Mouse (Mus musculus): Measurements from ENCODE around the gene Socs7. TPM values are rescaled to one million over a fixed set of nuclear protein-coding genes. Genes with fewer than 3 reads are reported as not detected.

Socs7 gene
- polyA plus RNA-seq, 1 experiment from 2014 or later, result 3.2 TPM

- 0 out of 2 replicates have a peak, but pooled peaks cover 7% of the 10 kb centered on the region for H3K36me3 ChIP-seq (ENCODE audit: control insufficient read depth, insufficient read depth, low read length)
- H3K9me3 ChIP-seq (ENCODE audit: control insufficient read depth, low read length), result no peaks in the 10 kb centered on the region
- no peak overlapping the region for H3K4me2 ChIP-seq (ENCODE audit: low read depth, low read length)
- no peak for ATAC-seq (ENCODE audit: low read depth)
- no peaks in the 10 kb centered on the region for H3K27me3 ChIP-seq (ENCODE audit: control insufficient read depth, insufficient read depth, low read depth, low read length)
- H3K9ac ChIP-seq (ENCODE audit: low read length), result no peak overlapping the region
- H3K27ac ChIP-seq (ENCODE audit: low read length), result 0 out of 2 replicates have a peak overlapping the region, but pooled peaks have one; percentile 16
- peaks cover 15% of the 10 kb centered on the region for H3K4me1 ChIP-seq (replicated peaks; ENCODE audit: control insufficient read depth, insufficient read depth, low read length)
- no peak overlapping the region for H3K4me3 ChIP-seq (ENCODE audit: low read length)
- 46% methylated on average over 7 of the region's 7 CpGs for WGBS
These were observed 8.2 kb downstream of the Socs7 start for GRCm38 (mm10) chr11:97370329-97371091.

DNA sequence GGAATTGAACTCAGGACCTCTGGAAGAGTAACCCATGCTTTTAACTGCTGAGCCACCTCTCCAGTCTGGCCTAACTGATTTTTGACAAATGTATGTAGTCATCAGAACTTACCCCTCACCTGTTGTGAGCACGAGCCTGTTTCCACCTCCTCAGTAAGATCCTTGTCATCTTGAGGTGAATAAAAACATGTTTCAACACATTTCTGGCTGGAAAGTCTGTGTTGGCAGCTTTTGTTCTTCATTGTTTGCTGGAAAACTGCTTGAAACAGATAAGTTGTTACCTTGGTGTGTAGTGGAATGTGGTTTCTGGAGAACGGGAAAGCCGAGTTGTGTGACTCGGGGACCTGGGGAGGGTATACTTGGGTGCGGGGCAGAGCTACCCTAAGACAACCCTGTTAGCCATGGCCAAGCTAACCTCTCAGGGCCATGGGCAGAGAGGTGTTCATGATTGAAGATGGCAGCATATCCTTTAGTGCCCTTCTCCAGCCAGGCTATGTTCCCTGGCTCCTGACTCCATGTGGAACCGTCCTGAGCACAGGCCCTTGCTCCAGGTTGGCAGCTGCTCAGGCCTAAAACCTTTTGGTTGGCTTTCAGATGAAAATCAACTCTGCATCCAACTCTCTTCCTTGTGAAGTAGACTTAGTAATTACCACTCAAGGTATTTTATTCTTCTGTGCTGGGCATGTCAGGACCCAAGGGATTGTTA, 10.0 kb downstream of the Socs7 start:
- no peak overlapping the region for H3K9ac ChIP-seq (ENCODE audit: low read length)
- no peaks in the 10 kb centered on the region for H3K9me3 ChIP-seq (ENCODE audit: control insufficient read depth, low read length)
- H3K27ac ChIP-seq (ENCODE audit: low read length), result no peak overlapping the region
- no peak overlapping the region for H3K4me3 ChIP-seq (ENCODE audit: low read length)
- no peak overlapping the region for H3K4me2 ChIP-seq (ENCODE audit: low read depth, low read length)
- 75% methylated on average over 6 of the region's 6 CpGs for WGBS
- ATAC-seq (ENCODE audit: low read depth), result no peak
- peaks cover 11% of the 10 kb centered on the region for H3K4me1 ChIP-seq (replicated peaks; ENCODE audit: control insufficient read depth, insufficient read depth, low read length)
- no peaks in the 10 kb centered on the region for H3K27me3 ChIP-seq (ENCODE audit: control insufficient read depth, insufficient read depth, low read depth, low read length)
- peaks cover 12% of the 10 kb centered on the region for H3K36me3 ChIP-seq (ENCODE audit: control insufficient read depth, insufficient read depth, low read length)

DNA sequence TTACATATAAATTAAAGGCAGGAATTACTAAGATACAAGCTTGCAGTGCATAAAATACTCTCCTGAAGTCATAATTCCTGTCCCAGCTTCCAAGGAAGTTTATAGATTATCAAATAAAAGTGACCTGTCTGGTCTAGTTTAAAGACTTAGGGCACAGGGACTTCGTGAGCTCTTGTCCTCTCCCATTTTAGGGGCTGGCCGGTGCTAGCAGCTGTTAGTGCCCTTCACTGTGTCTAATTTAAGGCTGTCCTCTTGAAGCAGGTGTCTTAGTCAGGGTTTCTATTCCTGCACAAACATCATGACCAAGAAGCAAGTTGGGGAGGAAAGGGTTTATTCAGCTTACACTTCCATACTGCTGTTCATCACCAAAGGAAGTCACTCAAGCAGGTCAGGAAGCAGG, 11.1 kb downstream of the Socs7 start:
- H3K4me3 ChIP-seq (ENCODE audit: low read length), result no peak overlapping the region
- H3K27me3 ChIP-seq (ENCODE audit: control insufficient read depth, insufficient read depth, low read depth, low read length), result no peaks in the 10 kb centered on the region
- H3K9ac ChIP-seq (ENCODE audit: low read length), result no peak overlapping the region
- peaks cover 9% of the 10 kb centered on the region for H3K4me1 ChIP-seq (replicated peaks; ENCODE audit: control insufficient read depth, insufficient read depth, low read length)
- no peaks in the 10 kb centered on the region for H3K9me3 ChIP-seq (ENCODE audit: control insufficient read depth, low read length)
- peaks cover 23% of the 10 kb centered on the region for H3K36me3 ChIP-seq (ENCODE audit: control insufficient read depth, insufficient read depth, low read length)
- no peak for ATAC-seq (ENCODE audit: low read depth)
- no peak overlapping the region for H3K4me2 ChIP-seq (ENCODE audit: low read depth, low read length)
- 84% methylated on average over 2 of the region's 2 CpGs for WGBS
- no peak overlapping the region for H3K27ac ChIP-seq (ENCODE audit: low read length)

DNA sequence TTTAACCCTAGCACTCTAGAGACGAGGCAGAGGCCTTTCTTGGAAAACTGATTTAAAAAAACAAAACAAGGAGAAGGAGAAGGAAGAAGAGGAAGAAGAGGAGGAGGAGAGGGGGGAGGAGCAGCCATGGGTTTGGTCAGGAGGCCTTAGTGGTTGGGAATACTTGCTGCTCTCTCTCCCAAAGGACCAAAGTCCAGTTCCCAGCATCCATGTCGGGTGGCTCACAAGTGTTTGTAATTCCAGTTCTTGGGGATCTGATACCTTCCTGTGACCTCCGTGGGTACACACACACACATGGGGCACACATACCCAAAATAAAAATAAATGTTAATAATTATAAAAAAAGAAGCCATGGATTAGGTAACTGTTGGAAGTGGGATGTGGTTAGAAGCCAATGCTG, 17.7 kb downstream of the Socs7 start:
- WGBS, result 74% methylated on average over 3 of the region's 3 CpGs
- Histone ChIP-seq H3K9me3 (ENCODE audit: control insufficient read depth, low read length) (no peaks in the 10 kb centered on the region), H3K9ac (ENCODE audit: low read length) (no peak overlapping the region), H3K27ac (ENCODE audit: low read length) (no peak overlapping the region), H3K4me1 (replicated peaks; ENCODE audit: control insufficient read depth, insufficient read depth, low read length) (no peaks in the 10 kb centered on the region), H3K4me3 (ENCODE audit: low read length) (no peak overlapping the region), H3K27me3 (ENCODE audit: control insufficient read depth, insufficient read depth, low read depth, low read length) (no peaks in the 10 kb centered on the region), H3K36me3 (ENCODE audit: control insufficient read depth, insufficient read depth, low read length) (peaks cover 32% of the 10 kb centered on the region), H3K4me2 (ENCODE audit: low read depth, low read length) (no peak overlapping the region)
- no peak for ATAC-seq (ENCODE audit: low read depth)

DNA sequence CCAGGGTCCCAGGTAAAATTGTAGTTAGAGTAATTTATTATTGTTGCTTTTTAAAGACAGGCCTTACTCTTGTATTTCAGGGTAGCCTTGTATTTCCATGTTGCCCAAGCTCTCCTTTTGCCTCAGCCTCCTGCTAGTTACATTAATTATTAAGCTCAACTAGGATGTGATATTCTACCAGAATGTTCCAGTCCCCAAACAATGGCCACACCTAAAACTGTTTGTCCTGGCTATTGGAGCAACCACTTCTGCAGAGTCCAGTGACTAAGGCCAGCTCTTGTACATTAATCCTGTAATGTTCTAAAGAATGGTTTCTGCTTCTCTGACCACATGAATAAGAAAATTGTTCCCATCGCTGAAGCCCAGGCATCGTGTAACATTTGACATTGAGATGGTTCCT, 20.7 kb downstream of the Socs7 start:
- no peak for ATAC-seq (ENCODE audit: low read depth)
- Histone ChIP-seq H3K9ac (ENCODE audit: low read length) (no peak overlapping the region), H3K27me3 (ENCODE audit: control insufficient read depth, insufficient read depth, low read depth, low read length) (no peaks in the 10 kb centered on the region), H3K36me3 (ENCODE audit: control insufficient read depth, insufficient read depth, low read length) (peaks cover 18% of the 10 kb centered on the region), H3K4me3 (ENCODE audit: low read length) (no peak overlapping the region), H3K4me1 (replicated peaks; ENCODE audit: control insufficient read depth, insufficient read depth, low read length) (no peaks in the 10 kb centered on the region), H3K9me3 (ENCODE audit: control insufficient read depth, low read length) (no peaks in the 10 kb centered on the region), H3K4me2 (ENCODE audit: low read depth, low read length) (no peak overlapping the region), H3K27ac (ENCODE audit: low read length) (no peak overlapping the region)
- WGBS, result 87% methylated on average over 2 of the region's 2 CpGs

- Histone ChIP-seq H3K4me2 (ENCODE audit: low read depth, low read length) (no peak overlapping the region), H3K9ac (ENCODE audit: low read length) (no peak overlapping the region), H3K27ac (ENCODE audit: low read length) (no peak overlapping the region), H3K4me3 (ENCODE audit: low read length) (no peak overlapping the region), H3K9me3 (ENCODE audit: control insufficient read depth, low read length) (no peaks in the 10 kb centered on the region), H3K36me3 (ENCODE audit: control insufficient read depth, insufficient read depth, low read length) (peaks cover 12% of the 10 kb centered on the region), H3K4me1 (replicated peaks; ENCODE audit: control insufficient read depth, insufficient read depth, low read length) (no peaks in the 10 kb centered on the region), H3K27me3 (ENCODE audit: control insufficient read depth, insufficient read depth, low read depth, low read length) (no peaks in the 10 kb centered on the region)
- 33% methylated on average over 2 of the region's 2 CpGs for WGBS
- ATAC-seq (ENCODE audit: low read depth), result no peak
These were observed 21.4 kb downstream of the Socs7 start for GRCm38 (mm10) chr11:97383764-97384163.

DNA sequence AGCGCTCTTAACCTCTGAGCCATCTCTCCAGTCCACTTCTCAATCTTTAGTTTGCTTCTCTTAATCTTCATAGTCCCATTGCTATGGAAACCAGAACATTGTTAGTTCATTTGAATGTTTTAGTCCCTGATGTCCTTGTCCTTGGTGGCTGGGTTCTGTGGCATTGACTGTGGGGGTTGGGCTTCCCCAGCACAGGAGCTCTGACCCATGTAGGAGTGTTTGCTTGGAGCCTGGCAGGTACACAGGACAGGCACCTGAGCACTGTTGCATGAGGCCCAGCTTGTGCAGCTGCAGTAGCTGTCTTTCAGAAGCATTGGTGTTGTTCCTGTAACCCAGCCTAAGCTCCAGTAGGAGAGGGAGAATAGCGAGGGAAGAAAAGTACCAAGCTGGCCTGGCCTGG, 25.5 kb downstream of the Socs7 start:
- 98% methylated on average over 2 of the region's 2 CpGs for WGBS
- no peaks in the 10 kb centered on the region for H3K27me3 ChIP-seq (ENCODE audit: control insufficient read depth, insufficient read depth, low read depth, low read length)
- H3K9ac ChIP-seq (ENCODE audit: low read length), result no peak overlapping the region
- H3K27ac ChIP-seq (ENCODE audit: low read length), result no peak overlapping the region
- no peak overlapping the region for H3K4me3 ChIP-seq (ENCODE audit: low read length)
- peaks cover 21% of the 10 kb centered on the region for H3K36me3 ChIP-seq (ENCODE audit: control insufficient read depth, insufficient read depth, low read length)
- H3K4me1 ChIP-seq (replicated peaks; ENCODE audit: control insufficient read depth, insufficient read depth, low read length), result peaks cover 11% of the 10 kb centered on the region
- H3K9me3 ChIP-seq (ENCODE audit: control insufficient read depth, low read length), result no peaks in the 10 kb centered on the region
- ATAC-seq (ENCODE audit: low read depth), result no peak
- H3K4me2 ChIP-seq (ENCODE audit: low read depth, low read length), result no peak overlapping the region

DNA sequence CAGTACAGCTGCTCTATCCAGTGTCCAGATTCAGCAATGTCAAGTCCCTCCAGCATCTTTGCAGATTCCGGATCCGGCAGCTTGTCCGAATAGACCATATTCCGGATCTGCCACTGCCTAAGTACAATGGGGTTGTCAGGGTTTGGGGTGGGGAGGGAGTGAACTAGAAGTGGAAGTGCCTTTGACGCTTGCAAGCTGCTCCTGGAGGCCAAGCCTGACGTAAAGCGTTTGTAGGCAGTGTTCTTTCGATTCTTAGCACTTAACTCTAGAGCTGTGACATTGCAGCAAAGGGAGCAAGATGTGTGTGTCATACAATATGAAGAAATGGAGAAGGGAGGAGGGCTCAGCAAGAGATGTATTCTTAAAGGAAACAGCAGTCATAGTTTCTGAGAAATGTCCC, 26.8 kb downstream of the Socs7 start:
- ATAC-seq (ENCODE audit: low read depth), result peak; percentile 61; the same call in 1 of the 2 replicates
- no peaks in the 10 kb centered on the region for H3K27me3 ChIP-seq (ENCODE audit: control insufficient read depth, insufficient read depth, low read depth, low read length)
- peaks cover 19% of the 10 kb centered on the region for H3K36me3 ChIP-seq (ENCODE audit: control insufficient read depth, insufficient read depth, low read length)
- WGBS, result 73% methylated on average over 8 of the region's 8 CpGs
- no peak overlapping the region for H3K9ac ChIP-seq (ENCODE audit: low read length)
- no peak overlapping the region for H3K4me2 ChIP-seq (ENCODE audit: low read depth, low read length)
- H3K27ac ChIP-seq (ENCODE audit: low read length), result no peak overlapping the region
- no peaks in the 10 kb centered on the region for H3K9me3 ChIP-seq (ENCODE audit: control insufficient read depth, low read length)
- peaks cover 11% of the 10 kb centered on the region for H3K4me1 ChIP-seq (replicated peaks; ENCODE audit: control insufficient read depth, insufficient read depth, low read length)
- no peak overlapping the region for H3K4me3 ChIP-seq (ENCODE audit: low read length)

- H3K4me2 ChIP-seq (ENCODE audit: low read depth, low read length), result no peak overlapping the region
- H3K27me3 ChIP-seq (ENCODE audit: control insufficient read depth, insufficient read depth, low read depth, low read length), result no peaks in the 10 kb centered on the region
- H3K4me1 ChIP-seq (replicated peaks; ENCODE audit: control insufficient read depth, insufficient read depth, low read length), result peaks cover 11% of the 10 kb centered on the region
- ATAC-seq (ENCODE audit: low read depth), result no peak
- no peaks in the 10 kb centered on the region for H3K9me3 ChIP-seq (ENCODE audit: control insufficient read depth, low read length)
- WGBS, result 61% methylated on average over 11 of the region's 11 CpGs
- H3K36me3 ChIP-seq (ENCODE audit: control insufficient read depth, insufficient read depth, low read length), result peaks cover 17% of the 10 kb centered on the region
- H3K9ac ChIP-seq (ENCODE audit: low read length), result no peak overlapping the region
- H3K4me3 ChIP-seq (ENCODE audit: low read length), result no peak overlapping the region
- no peak overlapping the region for H3K27ac ChIP-seq (ENCODE audit: low read length)
These were observed 31.3 kb downstream of the Socs7 start for GRCm38 (mm10) chr11:97393658-97394057.
